Mouse (Mus musculus) CD4-positive, CD25-positive, alpha-beta regulatory T cell, adult 4 months (primary cell): ENCODE data around the gene 1110032F04Rik. TPM values are rescaled to one million over a fixed set of nuclear protein-coding genes. Genes with fewer than 3 reads are reported as not detected.

ENCODE experiments used
- polyA plus RNA-seq, 2 experiments: library from polyadenylated mRNA; unstranded; fragments of 100-300 nt; shearing (Covaris generic); gene quantifications; one replicate each; pipeline ENCODE4 v1.2.1; 2017

The 1110032F04Rik gene
- polyA plus RNA-seq, 2 experiments from 2014 or later: 0.85 to 2.9 TPM

Other genes with a start within 250 kb of the 1110032F04Rik start
- under 1 TPM in 1 of 2 experiments, not detected in 1; 0.51 TPM for gene Il12a, start 178.9 kb upstream of the 1110032F04Rik start, polyA plus RNA-seq
- gene Ift80, start 135.0 kb downstream of the 1110032F04Rik start, polyA plus RNA-seq: 100 to 1,000 TPM; 165 to 175 TPM
- gene Smc4, start 135.2 kb downstream of the 1110032F04Rik start, polyA plus RNA-seq: 100 to 1,000 TPM; 450 to 528 TPM
- 10 to 100 TPM; 32.7 to 40.1 TPM for gene Trim59, start 175.2 kb downstream of the 1110032F04Rik start, polyA plus RNA-seq